Mouse (Mus musculus) heart, adult 2 months (tissue): ENCODE data around the gene Srsf9. TPM values are rescaled to one million over a fixed set of nuclear protein-coding genes. Genes with fewer than 3 reads are reported as not detected.
A peak's percentile ranks its signal among the peaks of the same experiment; 100 is the strongest.

Experiments used
- DNase-seq, 2 experiments: peaks; one replicate each; pipeline ENCODE4 v3.0.0; 2021
- H3K27ac ChIP-seq: fragments of 200-600 bp; 2 replicates; pipeline ENCODE4 v1.8.1; 2022
- H3K27me3 ChIP-seq: fragments of 200-500 bp; 2 replicates; pipeline ENCODE4 v1.6.1; 2012; ENCODE audit warnings: mild to moderate bottlenecking, low read length, inconsistent platforms, mixed read lengths; ENCODE audit not compliant: control insufficient read depth, insufficient read depth
- H3K36me3 ChIP-seq: fragments of 200-500 bp; 2 replicates; pipeline ENCODE4 v1.6.1; 2012; ENCODE audit warnings: low read length, inconsistent platforms; ENCODE audit not compliant: control insufficient read depth, insufficient read depth
- H3K4me1 ChIP-seq: fragments of 200-500 bp; 2 replicates; pipeline ENCODE4 v1.6.1; 2011; ENCODE audit warnings: low read length; ENCODE audit not compliant: control insufficient read depth, insufficient read depth
- H3K4me3 ChIP-seq: fragments of 200-600 bp; 2 replicates; pipeline ENCODE4 v1.8.1; 2022
- H3K79me2 ChIP-seq: fragments of 200-500 bp; replicated peaks from 2 replicates; pipeline ENCODE4 v1.6.1; 2012; ENCODE audit warnings: mild to moderate bottlenecking, inconsistent platforms, low read length, moderate library complexity, mixed read lengths; ENCODE audit not compliant: control insufficient read depth, insufficient read depth
- H3K9ac ChIP-seq: fragments of 200-500 bp; 2 replicates; pipeline ENCODE4 v1.6.1; 2012; ENCODE audit warnings: low read depth, mild to moderate bottlenecking, control low read depth, inconsistent platforms, low read length, mixed read lengths
- CTCF ChIP-seq: fragments of 200-600 bp; IDR thresholded peaks from 2 replicates; pipeline ENCODE4 v1.8.1; 2022; ENCODE audit warnings: antibody characterized with exemption, mild to moderate bottlenecking, moderate library complexity
- EP300 ChIP-seq: fragments of 200-500 bp; IDR thresholded peaks from 2 replicates; pipeline ENCODE4 v1.6.1; 2011; ENCODE audit warnings: low read depth, low read length, control low read depth; ENCODE audit not compliant: insufficient read depth
- POLR2A ChIP-seq: fragments of 200-500 bp; IDR thresholded peaks from 2 replicates; pipeline ENCODE4 v1.6.1; 2011; ENCODE audit warnings: mild to moderate bottlenecking, low read depth, low read length, control low read depth; ENCODE audit not compliant: insufficient read depth
- WGBS: fragments of 180-500 bp; shearing (Covaris S2); methylation state at CpG from one replicate; pipeline ENCODE4 v1.1.7; 2018; 5-methylcytosine and 5-hydroxymethylcytosine counted together
- intact Hi-C: fragments of 180-260 bp; cut with DNase I; formaldehyde crosslinking; loops from one replicate; pipeline ENCODE4 v1.15.1; 2025
- polyA plus RNA-seq: library from polyadenylated mRNA; depleted of rRNA; stranded (reverse); fragments of >200 nt; gene quantifications from 2 replicates; pipeline ENCODE4 v1.2.3, GENCODE M21; 2012
- total RNA-seq, 2 experiments: library from RNA; stranded (reverse); gene quantifications; 2 replicates each; pipeline ENCODE4 v1.2.3; 2021

Gene Srsf9
- total and polyA plus RNA-seq, 3 experiments, result 11.8 to 16.1 (median 14.9) TPM

- intact Hi-C loops, result loop anchor here (5.0 to 10.0 kb wide), 3 partner anchors 160 to 223 kb away; partner anchors contain the start of gene Rplp0
- DNase-seq, result peak; percentile 84 to 87
- Histone ChIP-seq H3K36me3 (peaks cover 5% of the 10 kb centered on the region), H3K9ac (0 out of 2 replicates have a peak overlapping the region, but pooled peaks have one; percentile 30), H3K4me3 (peak overlapping the region; percentile 90), H3K27ac (peak overlapping the region; percentile 93; the same call in 1 of the 2 replicates), H3K4me1 (peaks cover 4% of the 10 kb centered on the region), H3K79me2 (peaks cover 4% of the 10 kb centered on the region), H3K27me3 (no peaks in the 10 kb centered on the region)
- TF ChIP-seq EP300, result 0 out of 2 replicates have a peak, but pooled peaks have one; percentile 56
- no peak for TF ChIP-seq POLR2A
- peak; percentile 97 for TF ChIP-seq CTCF
- WGBS, result 1% methylated on average over 5 of the region's 5 CpGs
Measured at GRCm38 (mm10) chr5:115347564-115347963, 20.6 kb downstream of the Srsf9 start.

DNA sequence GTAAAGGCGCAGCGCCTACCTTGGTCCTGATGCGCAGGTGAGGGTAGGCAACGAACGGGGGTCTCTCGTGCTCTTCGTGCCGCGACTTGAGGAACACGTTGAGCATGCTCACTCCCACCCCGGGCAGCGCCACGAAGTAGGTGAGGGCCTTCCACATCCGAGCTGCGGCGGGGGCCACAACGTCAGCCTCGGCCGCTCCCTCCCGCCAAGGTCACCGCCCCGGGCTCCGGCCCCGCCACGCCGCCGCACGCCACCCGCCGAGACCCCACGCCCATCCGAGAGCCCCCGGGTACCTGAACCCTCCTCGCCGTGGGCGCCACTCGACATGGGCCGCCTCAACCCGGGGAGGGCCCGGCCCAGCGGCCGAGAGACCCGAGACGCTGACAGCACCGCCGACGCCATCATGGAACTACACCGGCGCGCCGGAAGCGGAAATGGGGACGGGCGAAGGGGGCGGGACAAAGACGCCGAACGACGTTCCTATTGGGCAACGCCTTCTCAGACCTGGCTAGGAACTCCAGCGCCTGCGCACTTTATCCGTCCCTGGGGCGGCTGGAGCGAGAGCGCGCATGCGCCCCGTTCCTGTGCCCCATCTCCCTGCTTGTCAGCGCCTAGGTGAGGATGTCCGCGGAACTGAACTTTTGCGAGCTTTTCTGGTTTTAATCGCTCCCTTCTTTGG, 21.7 kb downstream of the Srsf9 start, which contains the start of gene Cox6a1:
TSS of gene Cox6a1 (minus strand) at position 436 of the 679 bp plus-strand sequence.
- Histone ChIP-seq H3K9ac (peak within 1 kb of the TSS; percentile 96), H3K4me3 (peak within 1 kb of the TSS; percentile 90), H3K27ac (peak within 1 kb of the TSS; percentile 93), H3K36me3 (peaks cover 5% of the 10 kb centered on the region), H3K4me1 (peaks cover 4% of the 10 kb centered on the region), H3K27me3 (no peaks in the 10 kb centered on the region), H3K79me2 (peaks cover 4% of the 10 kb centered on the region)
- intact Hi-C loops, result loop anchor here (2.0 to 10.0 kb wide), 4 partner anchors 48 to 224 kb away; partner anchors contain the start of genes Dynll1 and Rplp0
- under 1% methylated on average over 74 of the region's 74 CpGs for WGBS
- TF ChIP-seq CTCF, result peak; percentile 48
- TF ChIP-seq POLR2A, result peak; percentile 92
- no peak for TF ChIP-seq EP300
- DNase-seq, result peak; percentile 98 to 99

GRCm38 (mm10) chr5:115349225-115349555, 22.2 kb downstream of the Srsf9 start:
- no peak for TF ChIP-seq CTCF
- Histone ChIP-seq H3K79me2 (peaks cover 4% of the 10 kb centered on the region), H3K4me1 (peaks cover 4% of the 10 kb centered on the region), H3K27ac (peak overlapping the region; percentile 93), H3K9ac (peak overlapping the region; percentile 77), H3K27me3 (no peaks in the 10 kb centered on the region), H3K4me3 (peak overlapping the region; percentile 90), H3K36me3 (peaks cover 5% of the 10 kb centered on the region)
- intact Hi-C loops, result loop anchor here (2.0 to 10.0 kb wide), 4 partner anchors 48 to 224 kb away; partner anchors contain the start of genes Dynll1 and Rplp0
- DNase-seq, result no peak
- WGBS, result under 1% methylated on average over 18 of the region's 18 CpGs

DNA sequence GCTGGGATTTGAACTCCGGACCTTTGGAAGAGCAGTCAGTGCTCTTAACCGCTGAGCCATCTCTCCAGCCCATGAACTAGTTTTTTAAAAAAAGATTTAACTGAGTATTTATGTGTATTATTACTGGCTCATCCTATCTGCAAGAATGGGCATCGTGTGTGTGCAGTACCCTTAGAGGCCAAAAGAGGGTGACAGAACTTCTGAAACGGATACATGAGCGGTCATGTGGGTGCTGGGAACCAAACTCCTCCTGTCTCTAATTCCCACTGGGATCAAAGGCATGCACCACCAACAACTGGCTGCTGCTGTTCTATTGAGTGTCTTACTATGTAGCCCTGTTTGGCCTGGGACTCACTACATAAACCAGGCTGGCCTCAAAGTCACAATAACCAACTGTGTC, 24.4 kb downstream of the Srsf9 start:
- Histone ChIP-seq H3K4me1 (peaks cover 4% of the 10 kb centered on the region), H3K27me3 (no peaks in the 10 kb centered on the region), H3K79me2 (peaks cover 4% of the 10 kb centered on the region), H3K36me3 (peaks cover 5% of the 10 kb centered on the region), H3K4me3 (no peak overlapping the region), H3K9ac (no peak overlapping the region), H3K27ac (no peak overlapping the region)
- 88% methylated on average over 5 of the region's 5 CpGs for WGBS
- intact Hi-C loops, result no loop called here
- no peak for DNase-seq
- 0 out of 2 replicates have a peak, but pooled peaks have one; percentile 15 for TF ChIP-seq CTCF
- no peak for TF ChIP-seq EP300

DNA sequence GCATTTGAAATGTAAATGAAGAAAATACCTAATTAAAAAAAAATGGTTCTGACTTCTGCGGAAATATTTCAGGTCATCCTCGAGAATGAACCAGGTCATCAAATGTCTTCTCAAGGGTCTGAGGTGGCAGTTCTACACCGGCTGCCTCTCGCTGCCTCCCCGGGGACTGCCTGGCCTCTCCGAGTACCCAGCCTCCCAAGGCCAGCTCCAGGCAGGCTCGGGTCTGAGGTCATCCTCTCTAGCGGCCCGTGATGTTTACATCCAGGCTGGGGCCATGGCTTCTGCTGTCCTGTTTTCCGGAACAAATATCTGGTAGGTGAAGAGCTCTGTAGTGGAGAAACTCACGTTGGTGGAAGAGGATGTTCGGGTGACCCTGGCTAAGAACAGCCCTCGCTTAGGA, 28.1 kb downstream of the Srsf9 start:
- intact Hi-C loops, result no loop called here
- no peak overlapping the region for H3K4me3 ChIP-seq
- TF ChIP-seq POLR2A (no peak), EP300 (no peak), CTCF (no peak)
- H3K27ac ChIP-seq, result no peak overlapping the region
- no peaks in the 10 kb centered on the region for H3K27me3 ChIP-seq
- H3K9ac ChIP-seq, result no peak overlapping the region
- H3K79me2 ChIP-seq, result no peaks in the 10 kb centered on the region
- no peaks in the 10 kb centered on the region for H3K36me3 ChIP-seq
- no peaks in the 10 kb centered on the region for H3K4me1 ChIP-seq
- WGBS, result 45% methylated on average over 13 of the region's 13 CpGs
- DNase-seq, result no peak

DNA sequence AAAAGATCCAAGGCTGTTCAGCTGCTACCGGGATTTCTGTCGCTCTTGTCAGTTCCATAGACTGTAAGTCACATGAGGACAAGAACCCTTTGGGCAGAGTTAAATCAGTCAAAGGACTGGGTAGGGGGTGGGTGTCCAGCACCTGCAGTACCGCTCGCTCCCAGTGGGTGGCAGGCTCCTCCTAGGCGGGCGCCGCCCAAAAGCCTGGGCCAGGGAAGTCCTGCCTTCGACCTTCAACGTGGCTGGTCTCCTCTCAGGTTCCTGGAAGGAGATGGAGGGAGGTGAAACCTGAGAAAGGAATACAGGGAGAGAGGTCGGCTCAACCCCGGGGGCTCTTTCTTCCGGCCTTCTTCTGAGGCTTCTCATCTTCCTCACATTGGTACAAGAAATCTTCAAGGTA, 31.9 kb downstream of the Srsf9 start:
- TF ChIP-seq CTCF (peak; percentile 100; the same call in 1 of the 2 replicates), EP300 (no peak)
- Histone ChIP-seq H3K4me3 (no peak overlapping the region), H3K27ac (no peak overlapping the region), H3K9ac (no peak overlapping the region), H3K36me3 (no peaks in the 10 kb centered on the region), H3K27me3 (no peaks in the 10 kb centered on the region), H3K79me2 (no peaks in the 10 kb centered on the region), H3K4me1 (no peaks in the 10 kb centered on the region)
- intact Hi-C loops, result loop anchor here (1.0 kb wide), 1 partner anchor 82 kb away; no protein-coding TSS in a partner anchor
- WGBS, result 3% methylated on average over 12 of the region's 12 CpGs
- peak; percentile 79 to 91 for DNase-seq
